Mouse (Mus musculus) layer of hippocampus, postnatal 25 days (tissue): ENCODE measurements around the gene Bmp7. TPM values are rescaled to one million over a fixed set of nuclear protein-coding genes. Genes with fewer than 3 reads are reported as not detected.

Experiments used
- DNase-seq, 2 experiments: peaks; one replicate each; pipeline ENCODE4 v3.0.0; 2022; ENCODE audit warnings: mixed read lengths in 2 of 2, low spot score in 1 of 2; ENCODE audit errors: extremely low spot score in 1 of 2
- total RNA-seq, 2 experiments: library from RNA; stranded (reverse); gene quantifications; 2 replicates each; pipeline ENCODE4 v1.2.3; 2021

Bmp7 gene
- total RNA-seq, result 1 to 10 TPM; 4.2 to 4.4 TPM

GRCm38 (mm10) chr2:172940003-172940798 is at the start of gene Bmp7:
Gene Bmp7, minus strand, starts transcription at chr2:172940321.
- DNase-seq, result peak; percentile 24 to 25

- no peak for DNase-seq
Observed at GRCm38 (mm10) chr2:172982776-172983561, 42.8 kb upstream of the Bmp7 start.

- no peak for DNase-seq
Observed at GRCm38 (mm10) chr2:172979666-172980345, 39.7 kb upstream of the Bmp7 start.

- no peak for DNase-seq
Observed at GRCm38 (mm10) chr2:172978131-172978633, 38.1 kb upstream of the Bmp7 start.

GRCm38 (mm10) chr2:172977409-172978130 is 37.4 kb upstream of the Bmp7 start, which contains the start of gene Spo11:
Gene Spo11, plus strand, starts transcription at chr2:172977700.
- DNase-seq, result no peak

DNA sequence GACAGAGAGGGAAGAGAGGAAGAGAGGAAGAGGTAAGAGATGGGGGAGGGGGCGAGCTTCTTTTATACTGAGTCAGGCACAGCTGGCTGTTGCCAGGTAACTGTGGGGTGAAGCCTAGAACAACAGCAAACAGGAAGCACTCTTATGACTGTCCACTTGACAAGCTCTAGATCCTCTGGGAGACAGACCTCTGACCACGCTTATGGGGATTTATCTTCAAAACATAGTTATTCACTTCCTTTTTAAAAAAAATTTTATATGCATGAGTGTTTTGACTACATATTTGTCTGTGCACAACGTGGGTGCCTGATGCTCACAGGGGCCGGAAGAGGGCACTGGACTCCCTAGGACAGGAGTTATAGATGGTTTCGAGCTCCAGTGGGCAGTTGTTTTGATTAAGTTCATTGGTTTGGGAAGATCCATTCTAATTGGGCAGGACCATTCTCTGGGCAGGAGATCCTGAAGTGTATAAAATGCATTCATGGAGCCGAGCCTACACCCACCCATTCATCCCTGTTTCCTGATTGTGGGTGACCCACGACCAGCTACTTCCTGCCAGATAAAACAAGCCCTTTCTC is 36.6 kb upstream of the Bmp7 start:
- no peak for DNase-seq

DNA sequence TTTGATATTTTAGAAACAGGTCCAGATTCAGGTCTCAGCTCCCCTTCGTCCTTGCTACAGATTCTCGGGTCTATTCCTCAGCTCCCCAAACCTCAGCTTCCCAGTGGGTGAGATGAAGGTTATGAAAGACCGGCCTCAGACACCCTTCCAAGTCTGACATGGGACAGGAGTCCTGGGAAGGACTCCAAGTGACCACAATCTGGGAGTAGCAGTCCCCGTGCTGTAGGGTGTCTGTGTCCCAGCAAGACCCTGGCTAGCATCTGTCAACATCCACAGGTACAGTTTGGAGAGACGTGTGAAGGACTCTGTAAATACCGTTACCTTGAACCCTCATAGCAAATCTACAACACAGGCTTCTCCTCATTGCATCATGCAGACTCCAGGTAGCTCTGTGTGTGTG is 35.0 kb upstream of the Bmp7 start:
- DNase-seq, result no peak

DNA sequence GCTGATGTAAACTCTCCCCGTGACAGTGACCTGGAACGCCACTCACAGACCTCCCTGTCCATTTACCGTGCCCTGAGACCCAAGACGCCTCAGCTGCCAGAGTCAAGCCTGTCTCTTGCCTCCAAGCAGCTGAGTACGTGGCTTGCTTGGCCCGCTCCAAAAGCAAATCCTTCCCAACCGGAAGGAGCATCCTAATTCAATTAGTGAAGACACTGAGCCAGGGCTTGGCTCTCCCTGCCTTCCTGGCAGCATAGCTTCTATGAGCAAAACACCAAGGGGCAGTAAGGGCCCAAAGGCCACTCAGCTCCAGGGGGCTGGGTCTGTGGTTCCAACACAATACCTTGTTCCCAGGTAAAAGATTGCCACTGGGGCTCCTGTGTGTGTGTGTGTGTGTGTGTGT is 34.6 kb upstream of the Bmp7 start:
- DNase-seq, result no peak

- no peak for DNase-seq
Observed at GRCm38 (mm10) chr2:172973806-172974565, 33.9 kb upstream of the Bmp7 start.

- no peak for DNase-seq
Observed at GRCm38 (mm10) chr2:172971865-172972264, 31.7 kb upstream of the Bmp7 start.

- no peak for DNase-seq
Observed at GRCm38 (mm10) chr2:172966480-172966879, 26.4 kb upstream of the Bmp7 start.

- DNase-seq, result no peak
Observed at GRCm38 (mm10) chr2:172965249-172965648, 25.1 kb upstream of the Bmp7 start.

GRCm38 (mm10) chr2:172961211-172961610 is 21.1 kb upstream of the Bmp7 start:
- DNase-seq, result no peak

DNA sequence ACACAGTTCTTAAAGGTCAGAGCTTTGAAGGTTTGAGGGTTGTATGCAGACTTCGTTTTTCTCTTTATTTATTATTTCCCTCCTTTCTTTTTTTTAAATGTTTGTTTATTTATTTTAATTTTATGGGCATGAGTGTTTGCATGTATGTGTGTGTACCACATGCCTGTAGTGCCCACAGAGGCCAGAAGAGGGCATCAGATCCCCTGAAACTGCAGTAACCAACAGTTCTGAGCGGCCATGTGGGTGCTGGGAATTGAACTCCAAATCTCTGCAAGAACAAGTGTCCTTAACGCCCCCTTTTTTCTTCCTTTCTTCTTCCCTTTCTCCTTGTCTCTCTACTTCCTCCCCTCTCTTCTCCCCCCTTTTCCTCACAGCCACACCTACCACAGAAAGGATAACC is 20.2 kb upstream of the Bmp7 start:
- no peak for DNase-seq

DNA sequence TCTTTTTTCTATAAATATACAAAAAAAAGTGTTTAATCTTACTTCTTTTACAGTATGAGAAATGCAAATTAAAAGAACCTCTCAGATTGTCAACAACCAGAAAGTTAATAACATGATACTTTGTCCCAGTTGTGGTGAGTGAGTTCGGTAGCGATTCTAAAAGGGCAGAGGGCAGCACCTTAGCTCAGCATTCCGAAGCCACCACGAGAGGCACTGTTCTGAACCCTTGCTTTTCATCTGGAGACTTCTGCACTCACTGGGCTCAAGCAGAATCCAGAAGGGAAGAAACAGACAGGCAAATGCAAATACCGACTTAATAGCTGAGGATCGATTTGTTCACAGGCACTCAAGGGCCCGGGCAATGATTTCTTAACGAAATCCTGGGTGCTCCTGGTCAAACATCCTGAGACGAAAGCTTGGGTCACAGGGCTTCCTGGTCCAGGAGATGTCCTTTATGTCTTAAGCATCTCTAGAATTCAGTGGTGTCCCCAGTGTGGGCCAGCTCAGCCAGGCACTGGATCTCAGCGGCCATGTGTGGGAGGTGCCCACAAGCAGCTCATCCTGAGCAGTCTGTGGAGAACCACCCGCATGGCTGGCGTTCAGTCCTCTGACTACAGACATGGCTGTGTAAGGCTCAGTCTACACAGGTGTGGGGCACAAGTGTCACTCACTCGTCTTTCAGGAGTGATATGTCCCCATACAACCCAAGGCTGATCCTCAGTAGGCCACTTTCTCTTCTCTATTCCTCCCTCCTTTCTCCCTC is 19.1 kb upstream of the Bmp7 start:
- DNase-seq, result no peak

GRCm38 (mm10) chr2:172958579-172958978 is 18.5 kb upstream of the Bmp7 start:
- DNase-seq, result no peak

DNA sequence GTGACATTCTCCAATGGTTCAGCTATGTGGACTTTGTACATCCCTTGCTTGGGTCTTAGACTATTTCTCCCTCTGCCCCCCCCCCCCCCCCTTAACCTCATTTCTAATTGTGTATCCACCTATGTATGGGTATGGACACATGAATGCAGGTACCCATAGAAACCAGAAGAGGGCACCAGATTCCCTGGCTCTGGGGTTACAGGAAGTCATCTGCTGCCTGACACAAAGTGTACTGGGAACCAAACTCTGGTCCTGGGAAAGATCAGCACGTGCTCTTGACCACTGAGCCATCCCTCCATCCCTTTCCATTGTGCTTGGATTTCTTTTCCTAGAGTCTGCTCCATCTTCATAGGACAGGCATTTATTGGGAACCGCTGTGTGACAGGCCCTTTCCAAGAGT is 11.9 kb upstream of the Bmp7 start:
- no peak for DNase-seq

DNA sequence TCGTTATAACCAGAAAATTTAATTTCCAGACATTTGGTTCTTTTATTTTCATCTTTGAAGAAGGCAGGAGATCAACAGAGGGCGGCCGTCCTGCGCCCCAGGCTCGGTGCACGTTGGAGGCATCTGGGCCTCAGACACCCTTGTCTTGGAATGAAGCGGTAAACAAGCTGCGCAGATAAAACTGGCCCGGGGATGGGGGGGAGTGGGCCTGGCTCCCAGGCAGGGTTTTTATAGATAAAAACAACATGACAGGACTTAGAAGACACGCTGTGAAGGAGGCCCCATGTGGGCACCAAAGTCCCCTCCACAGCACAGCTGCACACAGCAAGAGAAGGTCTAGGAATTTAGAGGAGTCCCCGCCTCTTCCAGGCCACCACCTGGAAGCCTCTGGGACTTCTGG is 10.6 kb upstream of the Bmp7 start:
- DNase-seq, result no peak
